Mouse (Mus musculus) forebrain, embryonic 10.5 days (tissue): ENCODE results near the gene Cep72. TPM values are rescaled to one million over a fixed set of nuclear protein-coding genes. Genes with fewer than 3 reads are reported as not detected.

Source experiments
- DNase-seq: peaks from one replicate; pipeline ENCODE4 v3.0.0-alpha.2; 2017; ENCODE audit warnings: low spot score; ENCODE audit errors: extremely low spot score
- H3K27ac ChIP-seq: fragments of 300-500 bp; sonication (generic); 2 replicates; pipeline ENCODE4 v1.5.1; 2016; ENCODE audit warnings: mild to moderate bottlenecking
- H3K27me3 ChIP-seq: fragments of 300-500 bp; sonication (generic); 2 replicates; pipeline ENCODE4 v1.6.1; 2016; ENCODE audit warnings: mild to moderate bottlenecking; ENCODE audit not compliant: poor library complexity, severe bottlenecking
- H3K36me3 ChIP-seq: fragments of 300-500 bp; sonication (generic); replicated peaks from 2 replicates; pipeline ENCODE4 v1.6.1; 2016; ENCODE audit warnings: mild to moderate bottlenecking, moderate library complexity
- H3K4me1 ChIP-seq: fragments of 300-500 bp; sonication (generic); 2 replicates; pipeline ENCODE4 v1.6.1; 2016
- H3K4me3 ChIP-seq: fragments of 300-500 bp; sonication (generic); 2 replicates; pipeline ENCODE4 v1.5.1; 2016; ENCODE audit warnings: mild to moderate bottlenecking, moderate library complexity
- H3K9me3 ChIP-seq: fragments of 300-500 bp; sonication (generic); 2 replicates; pipeline ENCODE4 v1.6.1; 2016; ENCODE audit warnings: mild to moderate bottlenecking, moderate library complexity
- WGBS: fragments of 180-500 bp; shearing (Covaris S2); methylation state at CpG from one replicate; pipeline ENCODE4 v1.1.7; 2016; 5-methylcytosine and 5-hydroxymethylcytosine counted together
- polyA plus RNA-seq: library from polyadenylated mRNA; unstranded; fragments of >200 nt; fragmentation: Nextera tagmentation; extraction: Ambion mirVana; gene quantifications from 2 replicates; pipeline ENCODE4 v1.2.1, GENCODE M21; 2016

Gene Cep72
- polyA plus RNA-seq, 1 experiment from 2014 or later = 25.7 TPM

- H3K4me3 ChIP-seq = no peak overlapping the region
- 86% methylated on average over 1 of the region's 1 CpGs for WGBS
Measured at GRCm38 (mm10) chr13:74066576-74066975, 4.5 kb upstream of the Cep72 start.

DNA sequence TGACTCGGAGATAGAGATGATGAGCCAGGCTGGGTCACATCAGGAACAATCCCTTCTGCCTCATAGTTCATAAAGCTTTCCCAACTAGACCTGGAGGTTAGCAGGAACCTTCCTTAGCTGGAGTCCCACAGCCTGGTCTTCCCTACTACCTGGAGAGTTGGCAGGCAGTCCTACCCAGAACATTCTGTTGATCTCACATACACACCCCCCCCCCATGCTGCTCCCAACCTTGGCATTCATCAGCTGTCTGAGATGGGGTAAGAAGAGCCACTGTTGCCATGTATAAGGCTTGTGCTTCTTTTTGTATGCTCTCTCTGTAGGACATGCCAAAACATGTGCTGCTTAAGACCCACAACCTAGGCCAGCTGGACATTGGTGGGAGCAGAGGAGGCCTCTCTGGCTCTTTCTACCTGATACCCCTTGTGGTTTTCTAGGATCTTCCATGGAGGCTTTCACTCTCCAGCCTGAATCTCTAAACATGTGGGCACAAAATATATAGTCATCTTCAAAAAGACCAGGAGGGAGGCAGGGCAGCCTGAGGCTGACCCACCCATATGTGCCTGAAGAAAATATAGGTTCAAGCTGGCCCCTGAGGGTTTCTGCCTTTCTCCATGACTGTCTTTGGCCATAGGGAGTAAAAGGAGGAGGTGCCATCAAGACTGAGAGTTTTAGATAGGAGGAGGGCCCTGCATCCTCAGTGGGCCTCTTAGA lies 1.4 kb upstream of the Cep72 start:
- WGBS = 91% methylated on average over 1 of the region's 1 CpGs
- Histone ChIP-seq H3K27ac (no peak overlapping the region), H3K4me1 (peaks cover 13% of the 10 kb centered on the region), H3K36me3 (peaks cover 1% of the 10 kb centered on the region; the same call in 1 of the 2 replicates), H3K27me3 (no peaks in the 10 kb centered on the region), H3K9me3 (no peaks in the 10 kb centered on the region), H3K4me3 (no peak overlapping the region)
- DNase-seq = no peak

More at GRCm38 (mm10) chr13:74066576-74066975, 4.5 kb upstream of the Cep72 start:
- Histone ChIP-seq H3K27ac (no peak overlapping the region), H3K27me3 (no peaks in the 10 kb centered on the region), H3K4me1 (0 out of 2 replicates have a peak, but pooled peaks cover 4% of the 10 kb centered on the region), H3K36me3 (no peaks in the 10 kb centered on the region), H3K9me3 (no peaks in the 10 kb centered on the region)
- no peak for DNase-seq

- peak overlapping the region; percentile 99 for H3K27ac ChIP-seq
- no peaks in the 10 kb centered on the region for H3K27me3 ChIP-seq
- peaks cover 11% of the 10 kb centered on the region for H3K36me3 ChIP-seq
- no peaks in the 10 kb centered on the region for H3K9me3 ChIP-seq
- WGBS = 29% methylated on average over 11 of the region's 11 CpGs
- H3K4me1 ChIP-seq = peaks cover 13% of the 10 kb centered on the region
- no peak for DNase-seq
- H3K4me3 ChIP-seq = peak overlapping the region; percentile 90
Measured at GRCm38 (mm10) chr13:74062378-74063128, 454 bp upstream of the Cep72 start.

- H3K4me1 ChIP-seq = peaks cover 13% of the 10 kb centered on the region
- no peak overlapping the region for H3K4me3 ChIP-seq
- no peaks in the 10 kb centered on the region for H3K27me3 ChIP-seq
- H3K36me3 ChIP-seq = peaks cover 48% of the 10 kb centered on the region
- no peak overlapping the region for H3K27ac ChIP-seq
- WGBS = 92% methylated on average over 9 of the region's 9 CpGs
- no peaks in the 10 kb centered on the region for H3K9me3 ChIP-seq
- DNase-seq = no peak
Measured at GRCm38 (mm10) chr13:74058081-74058480, 4.0 kb downstream of the Cep72 start.

DNA sequence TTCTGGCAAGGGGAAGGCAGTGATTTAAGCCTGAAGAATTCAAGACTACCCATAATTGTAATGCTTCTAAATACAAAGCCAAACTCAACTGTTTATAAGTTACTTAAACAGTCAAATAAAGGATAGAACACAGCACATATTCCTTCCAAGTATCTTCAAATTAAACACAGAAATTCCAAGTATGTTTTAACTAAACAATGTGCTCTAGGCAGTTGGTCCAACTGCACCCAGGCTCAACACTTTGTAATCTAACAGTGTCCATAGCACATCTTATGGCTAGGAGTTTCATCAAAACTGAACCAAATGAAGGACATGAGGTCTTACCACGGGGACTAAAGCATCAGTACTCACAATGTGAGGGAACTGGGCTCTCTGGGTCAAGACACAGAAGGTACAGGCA lies 5.9 kb downstream of the Cep72 start:
- Histone ChIP-seq H3K4me3 (no peak overlapping the region), H3K9me3 (no peaks in the 10 kb centered on the region), H3K36me3 (peaks cover 67% of the 10 kb centered on the region), H3K27ac (no peak overlapping the region), H3K4me1 (peaks cover 6% of the 10 kb centered on the region), H3K27me3 (no peaks in the 10 kb centered on the region)
- WGBS = 92% methylated on average over 1 of the region's 1 CpGs
- no peak for DNase-seq

DNA sequence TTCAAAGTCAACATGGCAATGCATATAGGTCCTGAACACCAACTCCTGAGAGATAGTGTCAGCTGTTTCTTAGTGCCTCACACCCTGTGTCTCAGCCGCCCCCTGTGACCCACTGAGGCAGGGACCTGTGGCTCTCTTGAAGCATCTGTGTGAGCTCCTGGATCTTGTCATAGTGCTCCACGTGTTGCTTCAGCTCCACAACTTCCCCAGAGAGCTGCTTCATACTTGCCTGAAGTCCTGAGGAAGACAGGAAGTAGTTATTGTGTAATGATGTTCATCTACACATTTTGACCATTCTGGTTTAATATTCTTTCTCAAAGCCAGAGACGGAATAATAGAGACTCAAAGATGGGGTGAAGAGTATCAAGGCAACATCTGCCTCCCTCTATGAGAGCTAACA lies 22.2 kb downstream of the Cep72 start:
- H3K9me3 ChIP-seq = no peaks in the 10 kb centered on the region
- DNase-seq = no peak
- no peak overlapping the region for H3K27ac ChIP-seq
- 90% methylated on average over 3 of the region's 3 CpGs for WGBS
- H3K27me3 ChIP-seq = no peaks in the 10 kb centered on the region
- H3K36me3 ChIP-seq = peaks cover 90% of the 10 kb centered on the region
- H3K4me1 ChIP-seq = no peaks in the 10 kb centered on the region
- H3K4me3 ChIP-seq = no peak overlapping the region

DNA sequence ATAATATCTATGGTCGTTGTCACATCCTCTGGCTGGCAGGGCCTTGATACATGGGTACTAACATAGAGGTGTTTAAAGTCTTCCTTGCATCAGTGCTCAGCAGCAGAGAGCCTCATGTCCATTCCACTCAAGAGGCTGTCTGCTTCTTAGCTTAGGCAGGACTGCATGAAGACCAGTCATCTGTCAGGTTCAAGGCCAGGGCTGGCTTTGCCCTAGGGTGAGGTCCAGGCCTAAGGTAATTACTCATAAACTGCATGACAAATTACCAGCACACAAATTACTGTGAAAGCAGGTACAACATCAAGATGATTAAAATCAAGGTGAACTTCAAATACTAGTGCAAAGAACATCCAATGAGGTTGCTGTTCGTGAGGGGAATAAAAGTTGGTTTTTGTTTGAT lies 26.3 kb downstream of the Cep72 start:
- 92% methylated on average over 2 of the region's 2 CpGs for WGBS
- no peak for DNase-seq
- Histone ChIP-seq H3K9me3 (no peaks in the 10 kb centered on the region), H3K4me1 (no peaks in the 10 kb centered on the region), H3K27me3 (no peaks in the 10 kb centered on the region), H3K4me3 (no peak overlapping the region), H3K36me3 (peaks cover 57% of the 10 kb centered on the region), H3K27ac (no peak overlapping the region)

DNA sequence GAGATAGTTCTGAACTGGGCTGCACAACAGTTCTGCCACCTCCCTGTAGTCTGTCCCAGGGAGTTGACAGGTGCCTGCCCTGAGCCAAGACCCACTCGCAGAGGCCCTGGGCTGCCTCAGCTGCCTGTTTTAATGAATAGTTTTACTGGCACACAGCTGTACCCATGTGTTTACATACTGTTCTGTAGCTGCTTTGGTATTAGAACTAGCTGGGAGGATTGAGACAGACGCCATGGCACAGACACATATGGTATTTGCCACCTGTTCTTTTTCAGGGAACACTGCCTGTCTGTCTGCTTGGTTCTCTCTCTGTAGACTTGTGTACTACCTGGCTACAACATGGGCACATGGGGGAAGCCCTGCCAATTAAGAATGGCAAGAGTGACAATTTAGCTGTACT lies 27.3 kb downstream of the Cep72 start:
- H3K4me3 ChIP-seq = no peak overlapping the region
- H3K9me3 ChIP-seq = no peaks in the 10 kb centered on the region
- H3K36me3 ChIP-seq = peaks cover 47% of the 10 kb centered on the region
- no peaks in the 10 kb centered on the region for H3K27me3 ChIP-seq
- WGBS = 88% methylated on average over 2 of the region's 2 CpGs
- H3K27ac ChIP-seq = no peak overlapping the region
- DNase-seq = no peak
- H3K4me1 ChIP-seq = no peaks in the 10 kb centered on the region

DNA sequence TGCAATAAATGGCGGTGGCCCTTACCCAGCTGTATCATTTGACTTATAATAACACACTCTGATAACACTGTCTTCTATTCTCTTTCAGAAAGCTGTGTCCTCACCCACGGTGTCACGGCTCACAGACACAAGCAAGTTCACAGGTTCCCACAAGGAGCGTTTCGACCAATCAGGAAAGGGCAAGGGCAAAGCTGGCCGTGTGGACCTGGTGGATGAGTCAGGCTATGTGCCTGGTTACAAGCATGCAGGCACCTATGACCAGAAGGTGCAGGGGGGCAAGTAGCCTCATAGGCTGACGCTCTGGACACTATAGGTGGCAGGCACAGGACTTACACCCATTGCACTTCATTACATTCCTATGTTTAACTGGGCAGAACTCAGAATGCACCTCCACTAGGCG lies 31.0 kb downstream of the Cep72 start:
- peaks cover 13% of the 10 kb centered on the region for H3K36me3 ChIP-seq
- WGBS = 90% methylated on average over 8 of the region's 8 CpGs
- no peaks in the 10 kb centered on the region for H3K4me1 ChIP-seq
- H3K27ac ChIP-seq = no peak overlapping the region
- no peak for DNase-seq
- H3K9me3 ChIP-seq = no peaks in the 10 kb centered on the region
- H3K4me3 ChIP-seq = no peak overlapping the region
- H3K27me3 ChIP-seq = no peaks in the 10 kb centered on the region

GRCm38 (mm10) chr13:74030691-74031090 lies 31.4 kb downstream of the Cep72 start:
- DNase-seq = no peak
- H3K4me1 ChIP-seq = no peaks in the 10 kb centered on the region
- no peak overlapping the region for H3K4me3 ChIP-seq
- 86% methylated on average over 7 of the region's 7 CpGs for WGBS
- peaks cover 9% of the 10 kb centered on the region for H3K36me3 ChIP-seq
- no peak overlapping the region for H3K27ac ChIP-seq
- H3K27me3 ChIP-seq = no peaks in the 10 kb centered on the region
- H3K9me3 ChIP-seq = no peaks in the 10 kb centered on the region

- Histone ChIP-seq H3K4me3 (no peak overlapping the region), H3K27ac (no peak overlapping the region), H3K4me1 (no peaks in the 10 kb centered on the region), H3K9me3 (no peaks in the 10 kb centered on the region), H3K27me3 (no peaks in the 10 kb centered on the region), H3K36me3 (0 out of 2 replicates have a peak, but pooled peaks cover 5% of the 10 kb centered on the region)
- DNase-seq = no peak
- WGBS = 87% methylated on average over 2 of the region's 2 CpGs
Measured at GRCm38 (mm10) chr13:74029013-74029412, 33.1 kb downstream of the Cep72 start.

DNA sequence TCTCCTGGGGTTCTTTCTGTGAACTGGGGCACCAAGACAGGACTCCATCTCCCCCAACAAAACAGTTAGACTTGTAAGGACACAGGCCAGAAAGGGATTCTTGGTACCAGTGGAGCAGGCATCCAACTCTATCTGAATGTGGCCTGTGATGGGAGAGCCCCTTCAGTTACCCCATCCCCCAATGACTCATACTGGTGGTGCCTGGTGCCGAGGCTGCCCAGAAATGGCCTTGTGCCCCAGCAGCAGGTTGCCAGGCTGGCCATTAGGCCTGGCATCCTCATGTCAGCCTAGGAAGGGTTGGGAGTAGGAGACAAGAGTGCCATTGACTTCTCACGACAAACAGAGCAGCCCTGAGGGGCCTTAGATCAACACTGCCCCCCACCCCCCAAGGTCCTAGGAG lies 34.0 kb downstream of the Cep72 start:
- Histone ChIP-seq H3K27ac (no peak overlapping the region), H3K4me3 (no peak overlapping the region), H3K27me3 (no peaks in the 10 kb centered on the region), H3K4me1 (no peaks in the 10 kb centered on the region), H3K36me3 (0 out of 2 replicates have a peak, but pooled peaks cover 2% of the 10 kb centered on the region), H3K9me3 (no peaks in the 10 kb centered on the region)
- WGBS = 58% methylated on average over 2 of the region's 2 CpGs
- DNase-seq = no peak

DNA sequence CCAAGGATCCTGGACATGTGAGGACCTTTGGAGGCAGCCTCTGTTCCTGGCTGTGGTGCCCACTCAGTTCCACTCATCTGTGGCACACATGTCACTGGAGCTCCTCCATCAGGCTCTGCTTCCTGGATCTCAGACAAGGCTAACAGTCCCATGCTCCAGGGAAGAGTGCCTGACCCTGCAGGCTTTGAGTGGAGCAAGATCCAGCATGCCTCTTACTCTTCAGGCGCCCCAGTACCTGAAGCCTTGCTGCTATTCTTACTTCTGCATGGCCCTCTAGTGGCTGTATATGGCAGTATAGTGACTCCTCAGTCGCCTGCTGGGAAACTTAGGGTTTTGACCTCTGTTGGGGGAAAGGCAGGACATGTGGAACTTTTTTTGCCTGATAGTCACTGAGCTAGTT lies 35.9 kb downstream of the Cep72 start:
- no peak for DNase-seq
- WGBS = 15% methylated on average over 2 of the region's 2 CpGs

More for the DNA sequence above, 35.9 kb downstream of the Cep72 start:
- Histone ChIP-seq H3K27me3 (no peaks in the 10 kb centered on the region), H3K4me3 (no peak overlapping the region), H3K27ac (no peak overlapping the region), H3K4me1 (no peaks in the 10 kb centered on the region), H3K36me3 (no peaks in the 10 kb centered on the region), H3K9me3 (no peaks in the 10 kb centered on the region)
